Mouse (Mus musculus) liver, embryonic 16.5 days (tissue): ENCODE data around the gene Kri1. TPM values are rescaled to one million over a fixed set of nuclear protein-coding genes. Genes with fewer than 3 reads are reported as not detected.
"Not testable (repeated sequence)": the region's sequence is repeated elsewhere in the genome, so short reads cannot be mapped to it uniquely, and the experiment has no call there.

Source experiments
- ATAC-seq: fragments of 200-750 bp; cut with Nextera tagmentation; 2 replicates; pipeline ENCODE4 v1.8.0; 2017; ENCODE audit warnings: low read depth, mild to moderate bottlenecking, moderate number of reproducible peaks, moderate library complexity
- H3K27ac ChIP-seq: fragments of 300-500 bp; sonication (generic); 2 replicates; pipeline ENCODE4 v1.5.1; 2014; ENCODE audit warnings: mild to moderate bottlenecking, low read length
- H3K27me3 ChIP-seq: fragments of 300-500 bp; sonication (generic); 2 replicates; pipeline ENCODE4 v1.6.1; 2014; ENCODE audit warnings: low read depth, low read length, mixed read lengths; ENCODE audit not compliant: control insufficient read depth, insufficient read depth
- H3K36me3 ChIP-seq: fragments of 300-500 bp; sonication (generic); 2 replicates; pipeline ENCODE4 v1.6.1; 2014; ENCODE audit warnings: mild to moderate bottlenecking; ENCODE audit not compliant: control insufficient read depth, insufficient read depth
- H3K4me1 ChIP-seq: fragments of 300-500 bp; sonication (generic); 2 replicates; pipeline ENCODE4 v1.6.1; 2014; ENCODE audit warnings: low read depth, low read length, mixed read lengths; ENCODE audit not compliant: control insufficient read depth
- H3K4me2 ChIP-seq: fragments of 300-500 bp; sonication (generic); 2 replicates; pipeline ENCODE4 v1.6.1; 2014; ENCODE audit warnings: low read depth, low read length, mixed read lengths
- H3K4me3 ChIP-seq: fragments of 300-500 bp; sonication (generic); 2 replicates; pipeline ENCODE4 v1.5.1; 2014; ENCODE audit warnings: low read depth, mild to moderate bottlenecking, low read length
- H3K9ac ChIP-seq: fragments of 300-500 bp; sonication (generic); 2 replicates; pipeline ENCODE4 v1.6.1; 2014; ENCODE audit warnings: low read depth, low read length
- H3K9me3 ChIP-seq: fragments of 300-500 bp; sonication (generic); replicated peaks from 2 replicates; pipeline ENCODE4 v1.6.1; 2016; ENCODE audit warnings: low read length; ENCODE audit not compliant: control insufficient read depth
- WGBS: fragments of 180-500 bp; shearing (Covaris S2); extraction: QIAGEN DNeasy Blood & Tissue Kit; methylation state at CpG from one replicate; pipeline ENCODE4 v1.1.7; 2014; ENCODE audit not compliant: insufficient replicate concordance; 5-methylcytosine and 5-hydroxymethylcytosine counted together
- polyA plus RNA-seq: library from polyadenylated mRNA; unstranded; fragments of >200 nt; fragmentation: Nextera tagmentation; extraction: Ambion mirVana; gene quantifications from 2 replicates; pipeline ENCODE4 v1.2.1, GENCODE M21; 2015

The Kri1 gene
- polyA plus RNA-seq, 1 experiment from 2014 or later: 8.1 TPM

GRCm38 (mm10) chr9:21273094-21273493, 14.7 kb downstream of the Kri1 start:
- Histone ChIP-seq H3K9me3 (no peaks in the 10 kb centered on the region), H3K9ac (no peak overlapping the region), H3K4me1 (peaks cover 26% of the 10 kb centered on the region), H3K27ac (no peak overlapping the region), H3K36me3 (peaks cover 96% of the 10 kb centered on the region), H3K4me2 (no peak overlapping the region), H3K27me3 (no peaks in the 10 kb centered on the region), H3K4me3 (no peak overlapping the region)
- 80% methylated on average over 8 of the region's 8 CpGs for WGBS
- ATAC-seq: no peak

- 90% methylated on average over 9 of the region's 9 CpGs for WGBS
- H3K9me3 ChIP-seq: no peaks in the 10 kb centered on the region
- peaks cover 94% of the 10 kb centered on the region for H3K36me3 ChIP-seq
- H3K9ac ChIP-seq: no peak overlapping the region
- no peak overlapping the region for H3K4me3 ChIP-seq
- no peak overlapping the region for H3K27ac ChIP-seq
- H3K4me1 ChIP-seq: peaks cover 28% of the 10 kb centered on the region
- no peaks in the 10 kb centered on the region for H3K27me3 ChIP-seq
- no peak overlapping the region for H3K4me2 ChIP-seq
- no peak for ATAC-seq
These were observed 15.4 kb downstream of the Kri1 start for GRCm38 (mm10) chr9:21272391-21272790.

DNA sequence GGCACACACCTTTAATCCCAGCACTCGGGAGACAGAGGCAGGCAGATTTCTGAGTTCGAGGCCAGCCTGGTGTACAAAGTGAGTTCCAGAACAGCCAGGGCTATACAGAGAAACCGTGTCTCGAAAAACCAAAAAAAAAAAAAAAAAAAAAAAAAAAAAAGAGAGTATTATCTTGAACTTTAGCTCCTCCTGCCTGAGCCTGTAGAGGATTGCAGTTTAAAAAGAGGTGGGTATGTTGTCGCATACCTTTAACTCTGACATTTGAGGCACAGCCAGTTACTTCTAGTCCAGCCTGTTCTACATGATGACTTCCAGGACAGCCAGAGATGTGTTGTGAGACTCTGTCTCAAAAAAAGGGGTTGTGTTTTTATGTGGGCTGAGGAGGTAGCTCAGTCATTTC, 18.2 kb downstream of the Kri1 start:
- 65% methylated on average over 5 of the region's 5 CpGs for WGBS
- not testable (repeated sequence) for H3K4me3 ChIP-seq, H3K9ac ChIP-seq, H3K27me3 ChIP-seq, H3K27ac ChIP-seq, ATAC-seq, H3K4me2 ChIP-seq, H3K9me3 ChIP-seq
- H3K36me3 ChIP-seq: peaks cover 78% of the 10 kb centered on the region
- H3K4me1 ChIP-seq: peaks cover 37% of the 10 kb centered on the region

DNA sequence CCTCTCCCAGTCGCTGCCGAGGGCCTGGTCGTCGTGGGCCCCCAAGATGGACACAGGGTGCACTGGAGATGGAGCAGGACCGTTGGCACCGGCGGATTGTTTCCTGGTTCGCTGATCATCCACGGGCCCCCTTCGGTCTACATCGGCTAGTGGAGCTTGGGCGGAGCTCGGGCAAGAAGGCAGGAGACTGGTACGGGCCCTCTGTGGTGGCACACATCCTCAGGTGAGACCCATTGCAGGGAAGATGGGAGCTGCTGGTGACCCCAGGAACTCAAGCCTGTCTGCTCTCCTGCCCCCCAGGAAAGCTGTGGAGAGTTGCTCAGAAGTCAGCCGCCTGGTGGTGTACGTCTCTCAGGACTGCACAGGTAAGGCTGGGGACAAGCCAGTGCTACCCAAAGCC, 19.5 kb downstream of the Kri1 start:
- 95% methylated on average over 16 of the region's 16 CpGs for WGBS
- Histone ChIP-seq H3K9me3 (no peaks in the 10 kb centered on the region), H3K4me1 (peaks cover 35% of the 10 kb centered on the region)

DNA sequence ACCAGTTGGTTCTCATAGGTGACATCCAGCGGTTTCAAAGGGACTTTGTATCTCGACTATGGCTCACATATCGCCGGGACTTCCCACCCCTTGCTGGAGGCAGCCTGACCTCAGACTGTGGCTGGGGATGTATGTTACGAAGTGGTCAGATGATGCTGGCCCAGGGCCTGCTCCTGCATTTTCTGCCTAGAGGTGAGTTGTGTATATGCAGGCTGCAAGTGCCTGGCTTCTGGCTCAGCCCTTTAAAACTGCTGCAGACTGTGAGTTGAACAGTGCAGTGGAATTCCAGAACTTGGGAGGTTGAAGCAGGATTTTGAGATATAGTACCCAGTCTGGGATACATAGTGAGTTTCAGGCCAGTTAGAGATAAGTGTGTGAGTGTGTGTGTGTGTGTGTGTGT, 20.9 kb downstream of the Kri1 start:
- Histone ChIP-seq H3K36me3 (peaks cover 51% of the 10 kb centered on the region), H3K4me3 (peak overlapping the region; percentile 83), H3K9ac (peak overlapping the region; percentile 96), H3K4me2 (peak overlapping the region; percentile 76), H3K9me3 (no peaks in the 10 kb centered on the region), H3K27ac (peak overlapping the region; percentile 100; the same call in 1 of the 2 replicates), H3K27me3 (no peaks in the 10 kb centered on the region), H3K4me1 (peaks cover 43% of the 10 kb centered on the region)
- no peak for ATAC-seq
- WGBS: 85% methylated on average over 5 of the region's 5 CpGs

More for the DNA sequence above, 19.5 kb downstream of the Kri1 start:
- ATAC-seq: no peak
- H3K4me2 ChIP-seq: no peak overlapping the region
- H3K4me3 ChIP-seq: no peak overlapping the region
- peaks cover 65% of the 10 kb centered on the region for H3K36me3 ChIP-seq
- H3K27ac ChIP-seq: no peak overlapping the region
- H3K9ac ChIP-seq: no peak overlapping the region
- no peaks in the 10 kb centered on the region for H3K27me3 ChIP-seq

DNA sequence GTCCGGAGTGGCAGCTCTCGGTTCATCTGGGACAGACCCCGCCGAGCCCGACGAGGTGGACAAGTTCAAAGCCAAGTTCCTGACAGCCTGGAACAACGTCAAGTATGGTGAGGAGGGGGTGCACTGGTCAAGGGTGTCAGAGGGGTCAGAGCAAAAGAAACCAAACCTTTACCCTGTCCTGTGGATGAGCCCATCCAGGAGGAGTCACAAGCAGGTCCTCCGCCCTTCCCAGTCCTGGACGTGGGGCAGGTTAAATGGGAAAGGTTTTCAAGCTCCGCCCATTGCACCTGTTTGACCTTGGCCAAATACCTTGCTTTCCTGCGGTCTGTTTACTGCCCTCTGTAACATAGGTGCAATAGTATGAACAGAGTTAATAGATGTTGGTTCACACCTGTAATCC, 22.2 kb downstream of the Kri1 start:
- H3K9me3 ChIP-seq: no peaks in the 10 kb centered on the region
- H3K27ac ChIP-seq: peak overlapping the region; percentile 100
- WGBS: 3% methylated on average over 11 of the region's 11 CpGs
- peaks cover 38% of the 10 kb centered on the region for H3K36me3 ChIP-seq
- peak overlapping the region; percentile 76 for H3K4me2 ChIP-seq
- peaks cover 47% of the 10 kb centered on the region for H3K4me1 ChIP-seq
- peak overlapping the region; percentile 96 for H3K9ac ChIP-seq
- peak; percentile 35 for ATAC-seq
- no peaks in the 10 kb centered on the region for H3K27me3 ChIP-seq
- H3K4me3 ChIP-seq: peak overlapping the region; percentile 83

- peak within 1 kb of the TSS; percentile 76 for H3K4me2 ChIP-seq
- H3K9ac ChIP-seq: peak within 1 kb of the TSS; percentile 96
- under 1% methylated on average over 49 of the region's 49 CpGs for WGBS
- peak within 1 kb of the TSS; percentile 100 for H3K27ac ChIP-seq
- peak; percentile 95 for ATAC-seq
- H3K27me3 ChIP-seq: no peaks in the 10 kb centered on the region
- peak within 1 kb of the TSS; percentile 83 for H3K4me3 ChIP-seq
- H3K36me3 ChIP-seq: peaks cover 33% of the 10 kb centered on the region
- H3K9me3 ChIP-seq: no peaks in the 10 kb centered on the region
- H3K4me1 ChIP-seq: peaks cover 49% of the 10 kb centered on the region
These were observed 22.7 kb downstream of the Kri1 start, which contains the start of gene Atg4d for GRCm38 (mm10) chr9:21265000-21265561. Atg4d (plus strand) TSS chr9:21265293.

- peak; percentile 65 for ATAC-seq
- peak overlapping the region; percentile 83 for H3K4me3 ChIP-seq
These were observed 23.3 kb downstream of the Kri1 start for GRCm38 (mm10) chr9:21264272-21264999.

DNA sequence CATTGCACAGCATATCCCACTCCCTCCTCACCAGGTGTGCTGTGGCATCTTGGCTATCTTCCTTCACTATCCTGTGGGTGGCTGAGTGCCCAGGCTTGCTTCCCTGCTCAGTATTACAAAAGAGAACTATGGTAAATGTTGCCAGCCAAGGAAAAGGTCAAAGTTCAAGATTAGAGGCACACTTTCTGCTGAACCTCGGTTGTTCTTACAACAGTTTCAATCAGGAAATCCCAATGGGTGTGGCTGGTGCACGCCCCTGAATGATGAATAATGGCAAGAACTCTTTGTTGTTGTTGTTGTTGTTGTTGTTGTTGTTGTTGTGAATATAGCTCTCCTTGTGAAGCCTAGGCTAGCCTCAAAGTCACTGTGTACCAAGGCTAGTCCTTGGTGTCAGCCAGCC, 25.9 kb downstream of the Kri1 start:
- Histone ChIP-seq H3K36me3 (peaks cover 4% of the 10 kb centered on the region), H3K9ac (no peak overlapping the region), H3K4me1 (peaks cover 39% of the 10 kb centered on the region), H3K27me3 (no peaks in the 10 kb centered on the region), H3K4me3 (no peak overlapping the region), H3K4me2 (no peak overlapping the region), H3K27ac (no peak overlapping the region), H3K9me3 (no peaks in the 10 kb centered on the region)
- ATAC-seq: no peak
- WGBS: 28% methylated on average over 2 of the region's 2 CpGs

More at GRCm38 (mm10) chr9:21264272-21264999, 23.3 kb downstream of the Kri1 start:
- Histone ChIP-seq H3K4me1 (peaks cover 49% of the 10 kb centered on the region), H3K36me3 (peaks cover 27% of the 10 kb centered on the region), H3K4me2 (peak overlapping the region; percentile 64), H3K27me3 (no peaks in the 10 kb centered on the region), H3K9ac (peak overlapping the region; percentile 74), H3K27ac (peak overlapping the region; percentile 100), H3K9me3 (no peaks in the 10 kb centered on the region)
- 12% methylated on average over 17 of the region's 17 CpGs for WGBS
